In genomic region chr5:97466430-97467158, GRCm38 (mm10) we compare ENCODE assay signal across 23 mouse cellular contexts. TPM values are rescaled to one million over a fixed set of nuclear protein-coding genes. Genes with fewer than 3 reads are reported as not detected.
DNase-seq lines count a peak whose midpoint lies in the region; ATAC-seq and TF ChIP-seq lines count a peak whose summit lies in the region.
"Had no signal": no experiment of that assay in that cellular context is flagged by ENCODE, and none has a peak within 500 bp of the region (broad histone marks: within the 10 kb centered on the region; RNA-seq: fewer than 3 reads in every experiment).

No protein-coding gene starts in this region.

- ATAC-seq in forebrain, embryonic 14.5 days: peak; percentile 72

- no peak overlapping the region for H3K27ac ChIP-seq in left cerebral cortex, adult 2 months
- peak overlapping the region; percentile 41; the same call in 1 of the 2 replicates for H3K27ac ChIP-seq in forebrain, embryonic 14.5 days (ENCODE audit: low read depth, low read length)
- H3K27ac ChIP-seq: limb, embryonic 12.5 days; liver, embryonic 14.5 days had no signal

- no peak for TF ChIP-seq CTCF in left cerebral cortex, adult 2 months (IDR thresholded peaks at IDR 0.05)

- peaks cover 8% of the 10 kb centered on the region for H3K4me1 ChIP-seq in forebrain, embryonic 14.5 days (ENCODE audit: control insufficient read depth, insufficient read depth, low read length)
- H3K4me1 ChIP-seq: limb, embryonic 12.5 days had no signal

- H3K9ac ChIP-seq in forebrain, embryonic 14.5 days (ENCODE audit: low read length): no peak overlapping the region
- H3K9ac ChIP-seq: limb, embryonic 12.5 days; liver, embryonic 14.5 days had no signal

- DNase-seq in cerebellum, adult 18-20 months: peak; percentile 11 to 26
- DNase-seq in cerebellum, adult 11 months: no peak
- peak; percentile 69 for DNase-seq in left cerebral cortex, postnatal 4 days
- no peak for DNase-seq in left cerebral cortex, adult 2 months (ENCODE audit: extremely low spot score in 1 of 2, low spot score in 2 of 2)
- peak; percentile 32 for DNase-seq in brain, embryonic 18.5 days (ENCODE audit: low read depth, low spot score)
- peak; percentile 81 for DNase-seq in forebrain, embryonic 14.5 days (ENCODE audit: low spot score)
- DNase-seq in embryo, embryonic 10.5 days (ENCODE audit: low spot score): no peak
- DNase-seq in right cerebral cortex, postnatal 4 days: no peak
- DNase-seq: adrenal gland, adult 2 months; embryo, embryonic 11 days; gastrocnemius, postnatal 14 days; kidney, adult 2 months; kidney, postnatal 14 days; lung, postnatal 10 days had no signal

- no peak overlapping the region for H3K4me3 ChIP-seq in left cerebral cortex, adult 2 months
- no peak overlapping the region for H3K4me3 ChIP-seq in forebrain, embryonic 14.5 days (ENCODE audit: low read depth, low read length)
- H3K4me3 ChIP-seq: limb, embryonic 12.5 days had no signal

- no peaks in the 10 kb centered on the region for H3K9me3 ChIP-seq in forebrain, embryonic 14.5 days (replicated peaks; ENCODE audit: control insufficient read depth, low read length)
- H3K9me3 ChIP-seq: limb, embryonic 12.5 days had no signal

- H3K36me3 ChIP-seq in forebrain, embryonic 14.5 days (ENCODE audit: control insufficient read depth, insufficient read depth, low read length): no peaks in the 10 kb centered on the region
- H3K36me3 ChIP-seq: limb, embryonic 12.5 days had no signal

- WGBS in forebrain, embryonic 14.5 days: 54% methylated on average over 10 of the region's 10 CpGs

- no peak overlapping the region for H3K4me2 ChIP-seq in forebrain, embryonic 14.5 days (ENCODE audit: low read length)
- H3K4me2 ChIP-seq: limb, embryonic 12.5 days had no signal

- intact Hi-C loops in left cerebral cortex, postnatal 4 days (cut with DNase I): no loop called here
- intact Hi-C loops in left cerebral cortex, adult 2 months (cut with DNase I): no loop called here

- no peaks in the 10 kb centered on the region for H3K27me3 ChIP-seq in forebrain, embryonic 14.5 days (replicated peaks; ENCODE audit: control insufficient read depth, insufficient read depth, low read length)
- H3K27me3 ChIP-seq: limb, embryonic 12.5 days had no signal

RNA-seq across cellular contexts. Expression of gene Gk2, which starts 9.8 kb away (rescaled TPM):
- not detected for total RNA-seq in left cerebral cortex, postnatal 4 days (2021)
- total RNA-seq in left cerebral cortex, adult 2 months (2021): not detected
- polyA plus RNA-seq in forebrain, embryonic 14.5 days (2014; fragmentation: Nextera tagmentation; extraction: Ambion mirVana): not detected in 2 replicates
- total RNA-seq: adrenal gland, adult 2 months; gastrocnemius, postnatal 14 days; heart, adult 8-10 months; left cerebral cortex, adult 8-10 months; megakaryocyte, adult 5-6 weeks; MEL had no signal
- polyA plus RNA-seq: adrenal gland, adult 2 months; heart, embryonic 16.5 days; limb, embryonic 12.5 days; liver, embryonic 14.5 days; neural tube, embryonic 14.5 days; small intestine, adult 2 months had no signal

Comparison
In these comparisons a context has a peak if more than half of its experiments do, and no peak if none do; other contexts are left out.
1. DNase-seq: peak in cerebellum, adult 18-20 months (2 of 2), left cerebral cortex, postnatal 4 days (single experiment), brain, embryonic 18.5 days (single experiment) and forebrain, embryonic 14.5 days (single experiment); none in cerebellum, adult 11 months (single experiment), left cerebral cortex, adult 2 months (0 of 2), embryo, embryonic 10.5 days (single experiment) and right cerebral cortex, postnatal 4 days (single experiment).